Mouse (Mus musculus): Measurements from ENCODE around the gene Plce1.

DNA sequence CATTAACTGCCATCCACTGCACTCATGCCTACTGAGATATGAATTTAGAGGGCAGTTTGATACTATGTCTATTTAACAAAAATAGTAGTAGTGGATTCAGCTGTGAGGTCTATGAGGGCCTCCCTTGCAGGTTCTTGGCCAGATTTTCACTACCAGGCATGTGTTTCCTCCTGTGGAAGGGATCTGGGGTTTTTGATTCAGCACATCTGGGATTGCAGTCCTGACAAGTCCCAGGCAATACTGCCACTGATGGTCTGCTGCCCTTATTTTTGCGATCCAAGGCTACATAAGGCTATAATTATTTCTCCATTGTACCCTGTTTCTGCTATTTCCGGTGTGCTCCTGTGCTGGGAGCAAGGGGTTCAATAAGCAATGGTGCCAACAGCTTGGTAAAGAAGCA is 129.4 kb downstream of the Plce1 start:
- TF ChIP-seq EP300 (IDR thresholded peaks at IDR 0.05; ENCODE audit: low read depth) (no peak), CTCF (IDR thresholded peaks at IDR 0.05; ENCODE audit: low read depth) (no peak)
